Mouse (Mus musculus): Measurements from ENCODE around the gene Mrvi1. TPM values are rescaled to one million over a fixed set of nuclear protein-coding genes. Genes with fewer than 3 reads are reported as not detected.

Gene Mrvi1
- polyA plus RNA-seq, 1 experiment from 2014 or later: 0.79 TPM

GRCm38 (mm10) chr7:110881746-110882333, 100.4 kb downstream of the Mrvi1 start:
- no peak overlapping the region for H3K4me2 ChIP-seq (ENCODE audit: low read depth, low read length)
- H3K4me3 ChIP-seq (ENCODE audit: low read depth, low read length): no peak overlapping the region
- H3K27me3 ChIP-seq (ENCODE audit: control insufficient read depth, insufficient read depth, low read length): no peaks in the 10 kb centered on the region
- WGBS: 83% methylated on average over 2 of the region's 2 CpGs
- H3K36me3 ChIP-seq (ENCODE audit: control insufficient read depth, insufficient read depth, low read length): no peaks in the 10 kb centered on the region
- no peak overlapping the region for H3K9ac ChIP-seq (replicated peaks; ENCODE audit: low read depth, low read length)
- H3K27ac ChIP-seq (ENCODE audit: low read depth, low read length): no peak overlapping the region
- ATAC-seq (ENCODE audit: low read depth): no peak
- no peaks in the 10 kb centered on the region for H3K9me3 ChIP-seq (ENCODE audit: control insufficient read depth, low read length)
- H3K4me1 ChIP-seq (ENCODE audit: control insufficient read depth, insufficient read depth, low read length): no peaks in the 10 kb centered on the region

DNA sequence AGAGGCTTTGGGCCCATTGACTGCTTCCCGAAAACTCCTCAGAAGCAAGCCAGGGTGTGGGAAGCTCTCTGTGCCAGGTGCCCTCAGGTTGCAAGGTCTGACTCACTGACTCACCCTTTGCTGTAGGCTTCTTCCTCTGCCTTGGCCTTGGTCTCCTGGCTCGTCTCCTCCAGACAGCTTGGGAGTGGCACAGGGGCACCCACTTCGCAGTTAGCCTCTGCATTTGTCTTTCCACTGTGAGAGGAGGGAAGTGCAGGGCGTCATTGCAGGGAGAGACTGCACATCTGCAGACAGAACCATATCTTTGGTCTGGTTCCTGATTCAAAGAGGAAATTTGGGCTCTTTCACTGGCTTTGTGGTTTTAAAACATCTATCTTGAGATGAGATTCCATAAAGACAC, 104.2 kb downstream of the Mrvi1 start:
- WGBS: 99% methylated on average over 4 of the region's 4 CpGs
- Histone ChIP-seq H3K4me3 (ENCODE audit: low read depth, low read length) (no peak overlapping the region), H3K36me3 (ENCODE audit: control insufficient read depth, insufficient read depth, low read length) (no peaks in the 10 kb centered on the region), H3K27me3 (ENCODE audit: control insufficient read depth, insufficient read depth, low read length) (no peaks in the 10 kb centered on the region), H3K9ac (replicated peaks; ENCODE audit: low read depth, low read length) (no peak overlapping the region), H3K4me1 (ENCODE audit: control insufficient read depth, insufficient read depth, low read length) (no peaks in the 10 kb centered on the region), H3K9me3 (ENCODE audit: control insufficient read depth, low read length) (no peaks in the 10 kb centered on the region), H3K27ac (ENCODE audit: low read depth, low read length) (no peak overlapping the region), H3K4me2 (ENCODE audit: low read depth, low read length) (no peak overlapping the region)
- no peak for ATAC-seq (ENCODE audit: low read depth)

GRCm38 (mm10) chr7:110876965-110877364, 105.3 kb downstream of the Mrvi1 start:
- Histone ChIP-seq H3K4me1 (ENCODE audit: control insufficient read depth, insufficient read depth, low read length) (no peaks in the 10 kb centered on the region), H3K27me3 (ENCODE audit: control insufficient read depth, insufficient read depth, low read length) (no peaks in the 10 kb centered on the region), H3K4me3 (ENCODE audit: low read depth, low read length) (no peak overlapping the region), H3K9ac (replicated peaks; ENCODE audit: low read depth, low read length) (no peak overlapping the region), H3K4me2 (ENCODE audit: low read depth, low read length) (no peak overlapping the region), H3K9me3 (ENCODE audit: control insufficient read depth, low read length) (no peaks in the 10 kb centered on the region), H3K27ac (ENCODE audit: low read depth, low read length) (no peak overlapping the region), H3K36me3 (ENCODE audit: control insufficient read depth, insufficient read depth, low read length) (no peaks in the 10 kb centered on the region)
- WGBS: 83% methylated on average over 4 of the region's 4 CpGs
- no peak for ATAC-seq (ENCODE audit: low read depth)

- H3K4me2 ChIP-seq (ENCODE audit: low read depth, low read length): no peak overlapping the region
- H3K27ac ChIP-seq (ENCODE audit: low read depth, low read length): no peak overlapping the region
- no peak overlapping the region for H3K4me3 ChIP-seq (ENCODE audit: low read depth, low read length)
- H3K9me3 ChIP-seq (ENCODE audit: control insufficient read depth, low read length): no peaks in the 10 kb centered on the region
- no peaks in the 10 kb centered on the region for H3K4me1 ChIP-seq (ENCODE audit: control insufficient read depth, insufficient read depth, low read length)
- no peaks in the 10 kb centered on the region for H3K36me3 ChIP-seq (ENCODE audit: control insufficient read depth, insufficient read depth, low read length)
- no peak for ATAC-seq (ENCODE audit: low read depth)
- 82% methylated on average over 5 of the region's 5 CpGs for WGBS
- H3K9ac ChIP-seq (replicated peaks; ENCODE audit: low read depth, low read length): no peak overlapping the region
- no peaks in the 10 kb centered on the region for H3K27me3 ChIP-seq (ENCODE audit: control insufficient read depth, insufficient read depth, low read length)
These were observed 113.5 kb downstream of the Mrvi1 start for GRCm38 (mm10) chr7:110868807-110869206.

DNA sequence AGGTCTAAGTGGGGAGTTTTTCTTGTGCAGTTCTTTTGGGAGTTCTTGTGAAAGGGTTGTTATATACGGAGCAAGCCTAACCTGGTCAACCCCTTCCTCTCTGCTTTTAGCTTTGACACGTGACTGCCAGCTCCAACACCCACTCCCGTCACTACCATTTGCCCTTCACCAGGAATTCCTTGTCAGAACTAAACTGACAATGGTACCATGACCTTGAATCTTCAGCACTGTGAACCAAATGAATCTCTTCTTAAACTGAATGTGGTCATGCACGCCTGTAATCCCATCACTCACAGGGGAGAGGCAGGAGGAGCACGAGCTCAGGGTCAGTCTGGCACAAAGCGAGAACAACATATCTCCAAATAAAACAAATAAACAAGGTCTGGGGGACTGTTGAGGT, 115.1 kb downstream of the Mrvi1 start:
- H3K4me1 ChIP-seq (ENCODE audit: control insufficient read depth, insufficient read depth, low read length): no peaks in the 10 kb centered on the region
- H3K4me2 ChIP-seq (ENCODE audit: low read depth, low read length): no peak overlapping the region
- WGBS: 90% methylated on average over 6 of the region's 6 CpGs
- H3K27me3 ChIP-seq (ENCODE audit: control insufficient read depth, insufficient read depth, low read length): no peaks in the 10 kb centered on the region
- no peak overlapping the region for H3K4me3 ChIP-seq (ENCODE audit: low read depth, low read length)
- no peaks in the 10 kb centered on the region for H3K9me3 ChIP-seq (ENCODE audit: control insufficient read depth, low read length)
- no peak overlapping the region for H3K27ac ChIP-seq (ENCODE audit: low read depth, low read length)
- ATAC-seq (ENCODE audit: low read depth): no peak
- no peak overlapping the region for H3K9ac ChIP-seq (replicated peaks; ENCODE audit: low read depth, low read length)
- no peaks in the 10 kb centered on the region for H3K36me3 ChIP-seq (ENCODE audit: control insufficient read depth, insufficient read depth, low read length)

GRCm38 (mm10) chr7:110866021-110866420, 116.2 kb downstream of the Mrvi1 start:
- no peak overlapping the region for H3K4me2 ChIP-seq (ENCODE audit: low read depth, low read length)
- H3K36me3 ChIP-seq (ENCODE audit: control insufficient read depth, insufficient read depth, low read length): no peaks in the 10 kb centered on the region
- no peaks in the 10 kb centered on the region for H3K4me1 ChIP-seq (ENCODE audit: control insufficient read depth, insufficient read depth, low read length)
- no peaks in the 10 kb centered on the region for H3K9me3 ChIP-seq (ENCODE audit: control insufficient read depth, low read length)
- ATAC-seq (ENCODE audit: low read depth): no peak
- no peak overlapping the region for H3K27ac ChIP-seq (ENCODE audit: low read depth, low read length)
- no peak overlapping the region for H3K9ac ChIP-seq (replicated peaks; ENCODE audit: low read depth, low read length)
- no peaks in the 10 kb centered on the region for H3K27me3 ChIP-seq (ENCODE audit: control insufficient read depth, insufficient read depth, low read length)
- 98% methylated on average over 3 of the region's 3 CpGs for WGBS
- H3K4me3 ChIP-seq (ENCODE audit: low read depth, low read length): no peak overlapping the region

DNA sequence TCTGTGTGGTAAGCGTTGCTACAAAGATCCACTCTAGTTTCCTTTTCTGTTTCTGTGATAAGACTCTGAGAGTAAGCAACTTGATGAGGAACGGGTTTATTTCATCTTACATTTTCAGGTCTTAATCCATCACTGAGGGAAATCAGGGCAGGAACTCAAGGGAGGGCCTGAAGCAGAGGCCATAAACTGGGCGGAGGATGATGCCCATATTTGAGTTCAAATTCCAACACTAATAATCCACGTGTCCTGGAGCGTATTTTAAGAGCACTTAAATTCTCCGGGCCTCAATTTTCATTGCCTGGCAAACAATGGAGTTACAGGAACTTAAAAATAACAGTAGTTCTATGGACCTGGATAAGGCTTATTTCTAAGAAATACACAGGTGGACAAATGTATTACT, 116.7 kb downstream of the Mrvi1 start:
- 88% methylated on average over 6 of the region's 6 CpGs for WGBS
- Histone ChIP-seq H3K27me3 (ENCODE audit: control insufficient read depth, insufficient read depth, low read length) (no peaks in the 10 kb centered on the region), H3K4me2 (ENCODE audit: low read depth, low read length) (no peak overlapping the region), H3K36me3 (ENCODE audit: control insufficient read depth, insufficient read depth, low read length) (no peaks in the 10 kb centered on the region), H3K9ac (replicated peaks; ENCODE audit: low read depth, low read length) (no peak overlapping the region), H3K9me3 (ENCODE audit: control insufficient read depth, low read length) (no peaks in the 10 kb centered on the region), H3K4me3 (ENCODE audit: low read depth, low read length) (no peak overlapping the region), H3K4me1 (ENCODE audit: control insufficient read depth, insufficient read depth, low read length) (no peaks in the 10 kb centered on the region), H3K27ac (ENCODE audit: low read depth, low read length) (no peak overlapping the region)
- ATAC-seq (ENCODE audit: low read depth): no peak

DNA sequence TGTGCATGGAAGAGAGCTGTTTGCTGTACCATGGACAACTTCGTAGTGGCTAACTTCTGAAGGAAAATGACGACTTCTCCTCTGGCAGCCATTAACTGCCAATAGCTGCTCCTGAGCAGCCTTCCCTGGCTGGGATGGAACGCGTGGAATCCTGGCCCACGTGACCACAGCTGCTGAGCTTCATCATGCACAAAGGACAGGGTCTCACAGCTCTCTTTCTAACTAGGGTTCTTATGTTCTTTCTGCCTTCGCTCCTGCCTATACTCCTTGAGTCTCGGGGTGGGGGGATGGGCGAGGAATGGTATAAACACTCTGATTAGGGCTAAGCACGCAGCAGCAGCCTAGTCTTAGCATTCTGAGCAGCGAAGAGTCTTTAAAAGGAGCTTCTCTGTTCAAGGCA, 117.2 kb downstream of the Mrvi1 start:
- Histone ChIP-seq H3K9me3 (ENCODE audit: control insufficient read depth, low read length) (no peaks in the 10 kb centered on the region), H3K4me1 (ENCODE audit: control insufficient read depth, insufficient read depth, low read length) (no peaks in the 10 kb centered on the region), H3K27me3 (ENCODE audit: control insufficient read depth, insufficient read depth, low read length) (no peaks in the 10 kb centered on the region), H3K9ac (replicated peaks; ENCODE audit: low read depth, low read length) (no peak overlapping the region), H3K27ac (ENCODE audit: low read depth, low read length) (no peak overlapping the region), H3K4me2 (ENCODE audit: low read depth, low read length) (no peak overlapping the region), H3K4me3 (ENCODE audit: low read depth, low read length) (no peak overlapping the region), H3K36me3 (ENCODE audit: control insufficient read depth, insufficient read depth, low read length) (no peaks in the 10 kb centered on the region)
- peak; percentile 44; the same call in 1 of the 2 replicates for ATAC-seq (ENCODE audit: low read depth)
- WGBS: 55% methylated on average over 10 of the region's 10 CpGs

DNA sequence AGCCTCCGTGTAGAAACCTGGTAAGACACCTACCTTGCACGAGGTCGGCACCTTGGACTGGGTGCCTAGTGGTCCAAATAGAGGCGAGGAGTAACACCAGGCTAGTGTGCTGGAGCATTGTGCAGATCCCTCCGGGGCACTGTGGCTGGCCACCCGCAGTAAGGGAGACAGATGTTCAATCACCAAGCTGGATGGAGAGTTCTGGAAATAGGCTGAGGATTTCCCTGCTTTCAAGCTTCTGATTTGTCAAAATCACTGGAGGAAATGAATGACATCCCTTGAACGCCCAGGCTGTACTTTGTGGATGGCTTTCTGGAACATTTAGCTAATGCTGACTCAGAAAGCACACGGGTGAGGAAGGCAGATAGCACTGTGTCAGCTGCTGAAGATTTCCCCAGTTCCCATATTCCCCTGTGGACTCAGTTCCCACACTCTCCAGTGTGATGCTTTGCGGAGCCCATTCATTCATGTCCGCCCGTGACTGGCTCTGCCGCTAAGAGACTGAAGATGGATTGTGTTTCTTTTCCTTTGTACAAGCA, 119.4 kb downstream of the Mrvi1 start, which contains the start of gene Lyve1:
Lyve1 (minus strand) TSS at position 489 of the 539 bp plus-strand sequence.
- Histone ChIP-seq H3K27me3 (ENCODE audit: control insufficient read depth, insufficient read depth, low read length) (no peaks in the 10 kb centered on the region), H3K27ac (ENCODE audit: low read depth, low read length) (no peak within 1 kb of the TSS), H3K9me3 (ENCODE audit: control insufficient read depth, low read length) (no peaks in the 10 kb centered on the region), H3K4me3 (ENCODE audit: low read depth, low read length) (no peak within 1 kb of the TSS), H3K36me3 (ENCODE audit: control insufficient read depth, insufficient read depth, low read length) (no peaks in the 10 kb centered on the region), H3K4me1 (ENCODE audit: control insufficient read depth, insufficient read depth, low read length) (no peaks in the 10 kb centered on the region), H3K9ac (replicated peaks; ENCODE audit: low read depth, low read length) (no peak within 1 kb of the TSS), H3K4me2 (ENCODE audit: low read depth, low read length) (no peak within 1 kb of the TSS)
- ATAC-seq (ENCODE audit: low read depth): no peak
- 63% methylated on average over 12 of the region's 12 CpGs for WGBS
